Mouse (Mus musculus) mesoderm, embryonic 11.5 days (tissue): Measurements from ENCODE around the gene Adap2.

Source experiments
- DNase-seq: peaks from one replicate; pipeline ENCODE4 v3.0.0-alpha.2; 2012; ENCODE audit warnings: low read depth, low spot score

Gene Adap2

GRCm38 (mm10) chr11:80199316-80199715, 45.4 kb downstream of the Adap2 start:
- no peak for DNase-seq

DNA sequence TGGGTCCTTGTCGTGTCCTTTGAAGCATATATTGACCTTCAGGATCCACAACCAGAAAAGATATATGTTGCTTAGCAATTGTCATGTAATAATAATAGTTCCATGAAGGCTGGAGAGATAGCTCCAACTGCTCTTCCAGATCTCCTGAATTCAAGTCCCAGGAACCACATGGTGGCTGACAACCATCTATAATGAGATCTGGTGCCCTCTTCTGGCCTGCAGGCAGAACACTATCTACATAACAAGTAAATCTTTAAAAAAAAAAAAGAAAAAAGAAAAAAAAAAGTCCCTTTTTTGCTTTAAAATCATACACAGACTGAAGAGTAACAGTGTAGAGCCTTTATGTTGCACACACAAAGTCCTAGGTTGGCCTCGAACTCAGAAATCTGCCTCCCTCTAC, 45.9 kb downstream of the Adap2 start:
- no peak for DNase-seq

DNA sequence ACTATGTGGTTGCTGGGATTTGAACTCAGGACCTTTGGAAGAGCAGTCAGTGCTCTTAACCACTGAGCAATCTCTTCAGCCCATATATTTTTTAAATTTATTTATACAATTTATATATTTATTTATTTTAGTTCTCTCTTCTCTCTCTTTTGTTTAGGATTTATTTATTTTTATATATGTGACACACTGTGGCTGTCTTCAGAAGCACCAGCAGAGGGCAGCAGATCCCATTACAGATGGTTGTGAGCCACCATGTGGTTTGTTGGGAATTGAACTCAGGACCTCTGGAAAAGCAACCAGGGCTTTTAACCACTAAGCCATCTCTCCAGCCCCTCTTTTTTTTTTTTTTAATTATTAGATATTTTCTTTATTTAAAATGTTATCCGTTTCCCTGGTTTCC, 46.4 kb downstream of the Adap2 start:
- peak; percentile 27 for DNase-seq

DNA sequence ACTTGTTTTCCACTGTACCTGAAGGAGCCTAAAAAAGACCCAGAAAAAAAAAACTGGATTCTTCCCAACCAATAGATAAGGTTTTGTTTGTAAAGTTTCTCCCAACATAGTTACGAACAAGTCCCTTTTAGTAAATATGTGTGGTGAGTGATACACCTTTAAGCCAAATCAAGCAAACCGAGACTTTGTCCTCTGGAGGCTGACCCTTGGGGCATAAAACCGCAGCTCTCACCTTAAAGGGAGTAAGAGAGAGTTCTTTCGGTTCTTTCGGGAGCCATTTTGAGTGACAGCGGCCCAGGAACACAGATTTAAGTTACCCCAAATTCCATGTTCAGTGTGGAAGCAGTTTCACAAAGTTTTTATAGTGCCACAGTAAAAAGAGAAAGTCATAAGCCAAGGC, 48.4 kb downstream of the Adap2 start:
- no peak for DNase-seq

- DNase-seq: no peak
Measured at GRCm38 (mm10) chr11:80204037-80204436, 50.1 kb downstream of the Adap2 start.

DNA sequence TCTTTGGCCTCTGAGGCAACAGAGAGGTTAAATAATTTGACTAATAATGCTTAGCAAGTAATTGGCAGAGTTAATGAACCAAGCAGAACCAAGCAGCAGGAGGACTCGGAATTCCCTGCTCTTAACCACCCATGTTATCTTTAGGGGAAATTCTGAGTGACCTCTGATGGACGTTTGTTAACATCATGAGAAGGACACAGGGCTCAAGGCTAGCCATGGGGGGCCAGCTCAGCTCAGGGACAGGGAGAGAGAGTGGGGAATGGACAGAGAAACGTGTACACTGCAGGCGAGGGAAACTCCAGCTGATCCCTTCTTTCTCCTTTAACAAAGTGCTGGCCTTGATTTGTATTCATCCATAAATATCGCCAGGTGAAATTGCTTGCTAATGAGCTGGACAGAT, 51.0 kb downstream of the Adap2 start:
- no peak for DNase-seq

DNA sequence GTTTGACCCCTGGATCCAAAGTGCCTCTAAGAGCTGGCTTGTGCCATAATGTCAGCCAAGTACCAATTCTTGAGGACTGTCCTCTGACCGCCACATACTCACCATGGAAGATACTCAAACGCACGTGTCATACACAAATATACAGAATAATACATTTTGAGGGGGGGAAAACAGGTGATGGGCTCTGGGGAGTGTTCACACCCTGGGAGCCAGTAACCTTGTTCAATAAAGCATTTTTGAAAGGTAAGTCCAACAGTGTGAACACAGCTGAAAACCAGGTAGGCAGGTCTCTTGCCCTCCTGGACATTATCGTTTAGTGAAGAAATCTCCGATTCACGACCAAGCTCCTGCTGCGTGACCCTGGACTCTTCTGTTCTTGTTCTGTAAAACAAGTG, 54.6 kb downstream of the Adap2 start:
- no peak for DNase-seq

DNA sequence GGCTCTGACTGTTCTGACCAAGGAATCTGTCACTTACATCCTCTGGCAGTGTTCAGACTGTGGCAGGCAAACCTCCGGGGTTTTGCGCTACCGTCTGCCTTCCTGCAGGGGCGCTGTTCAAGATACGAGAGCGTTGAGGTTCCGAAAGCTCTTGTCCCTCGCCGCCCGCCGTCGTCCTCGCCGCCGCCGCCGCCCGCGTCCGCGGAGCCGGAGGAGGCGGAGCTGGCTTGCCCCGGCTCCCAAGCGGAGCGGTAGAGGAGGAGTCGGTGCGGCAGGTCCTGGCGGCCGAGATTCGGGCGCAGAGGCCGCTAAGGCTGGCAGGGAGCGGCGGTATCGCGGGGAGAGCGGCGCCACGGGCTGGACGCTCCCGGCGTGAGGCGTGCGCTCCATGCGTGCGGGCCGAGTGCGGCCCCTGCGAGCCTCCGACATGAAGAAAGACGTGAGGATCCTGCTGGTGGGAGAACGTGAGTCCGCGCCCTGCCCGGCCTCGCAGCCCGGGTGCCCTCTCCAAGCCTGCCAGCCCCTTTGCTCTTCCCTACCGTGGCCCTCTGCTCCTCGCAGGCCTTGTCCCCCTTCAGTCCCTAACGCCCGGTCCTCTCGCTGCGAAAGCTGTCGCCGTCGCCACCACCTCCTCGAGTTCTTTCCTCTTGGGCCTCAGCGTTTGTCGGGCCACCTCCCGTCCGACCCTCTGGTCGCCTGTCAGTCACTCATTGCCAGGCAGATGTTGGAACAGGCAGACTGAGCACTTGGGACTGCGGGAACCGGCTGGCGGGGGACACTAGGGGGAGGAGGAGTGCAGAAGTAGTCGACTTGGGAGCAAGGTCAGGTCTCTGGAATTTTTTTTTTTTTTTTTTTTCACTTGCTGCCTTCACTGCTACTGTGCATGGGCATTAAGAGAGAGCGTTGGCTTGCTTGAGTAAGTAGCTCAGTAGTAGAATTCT, 55.2 kb downstream of the Adap2 start, which contains the start of gene Rhot1:
Rhot1 (plus strand) TSS at position 160 of the 941 bp plus-strand sequence.
- peak; percentile 93 for DNase-seq

- DNase-seq: no peak
Measured at GRCm38 (mm10) chr11:80210321-80210720, 56.4 kb downstream of the Adap2 start.

GRCm38 (mm10) chr11:80212282-80212681, 58.4 kb downstream of the Adap2 start:
- DNase-seq: no peak

DNA sequence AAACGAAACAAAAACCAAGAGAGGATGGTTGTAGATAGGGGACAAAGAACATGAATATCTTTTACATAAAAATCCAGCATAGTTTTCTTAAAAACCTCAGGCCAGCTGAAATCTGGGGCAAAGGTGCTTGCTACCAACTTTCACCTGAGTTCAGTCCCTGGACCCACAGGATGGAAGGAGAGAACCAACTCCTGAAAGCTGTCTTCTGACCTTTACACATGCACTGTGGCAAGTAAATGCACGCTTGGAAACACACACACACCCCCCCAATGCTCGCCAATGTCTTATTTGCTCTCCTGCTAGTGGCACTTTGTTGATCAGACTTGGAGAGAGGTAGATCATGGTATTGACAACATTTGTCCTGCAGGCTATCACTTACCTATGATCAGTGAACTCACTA, 61.4 kb downstream of the Adap2 start:
- no peak for DNase-seq

- no peak for DNase-seq
Measured at GRCm38 (mm10) chr11:80218657-80219293, 64.9 kb downstream of the Adap2 start.
